Mouse (Mus musculus): ENCODE measurements at regions not wholly inside any gene's neighbourhood (a gene's known extent, or its start where the extent isn't known, plus 50 kb on each side); places are given as distances from the start of the nearest gene placed in this dataset.

- TF ChIP-seq EP300 (IDR thresholded peaks at IDR 0.05; ENCODE audit: low read depth), result no peak
- TF ChIP-seq CTCF (IDR thresholded peaks at IDR 0.05; ENCODE audit: low read depth), result no peak
These were observed 62.0 kb upstream of the Acsl1 start for GRCm38 (mm10) chr8:46408886-46409285.

Data from liver, embryonic 14.5 days (tissue).